Mouse (Mus musculus) gastrocnemius, postnatal 14 days (tissue): ENCODE measurements at regions not wholly inside any gene's neighbourhood (a gene's known extent, or its start where the extent isn't known, plus 50 kb on each side); places are given as distances from the start of the nearest gene placed in this dataset.
"Not testable (repeated sequence)": the region's sequence is repeated elsewhere in the genome, so short reads cannot be mapped to it uniquely, and the experiment has no call there.

Source experiments
- DNase-seq: peaks from one replicate; pipeline ENCODE4 v3.0.0; 2021; ENCODE audit warnings: mixed read lengths
- intact Hi-C: fragments of 180-260 bp; cut with DNase I; formaldehyde crosslinking; loops from one replicate; pipeline ENCODE4 v1.15.1; 2025; ENCODE audit warnings: low total_unique reads

- intact Hi-C loops, DNase-seq: not testable (repeated sequence)
These were observed 95.1 kb downstream of the Mtnr1a start for GRCm38 (mm10) chr8:45163990-45164389.

GRCm38 (mm10) chr8:45165104-45165626 lies 96.2 kb downstream of the Mtnr1a start:
- intact Hi-C loops = no loop called here

More at GRCm38 (mm10) chr8:45165104-45165626, 96.2 kb downstream of the Mtnr1a start:
- DNase-seq = peak; percentile 6
